Mouse (Mus musculus): ENCODE data around the gene Mylpf. TPM values are rescaled to one million over a fixed set of nuclear protein-coding genes. Genes with fewer than 3 reads are reported as not detected.
A peak's percentile ranks its signal among the peaks of the same experiment; 100 is the strongest.

Mylpf gene
- polyA plus RNA-seq, 1 experiment from 2014 or later: 19.7 TPM

GRCm38 (mm10) chr7:127231376-127231775, 22.7 kb downstream of the Mylpf start:
- H3K36me3 ChIP-seq (replicated peaks; ENCODE audit: insufficient read depth, low read length): peaks cover 12% of the 10 kb centered on the region
- peak overlapping the region; percentile 99; the same call in 1 of the 2 replicates for H3K4me3 ChIP-seq (ENCODE audit: low read depth, low read length)
- peaks cover 21% of the 10 kb centered on the region for H3K4me1 ChIP-seq (ENCODE audit: insufficient read depth)
- no peak overlapping the region for H3K27ac ChIP-seq (ENCODE audit: low read depth)
- TF ChIP-seq CTCF (IDR thresholded peaks at IDR 0.05; ENCODE audit: low read depth) (no peak), EP300 (IDR thresholded peaks at IDR 0.05; ENCODE audit: low read depth) (no peak)
- ATAC-seq (no peak), DNase-seq (no peak)
- 56% methylated on average over 3 of the region's 3 CpGs for WGBS (ENCODE audit: insufficient replicate concordance)
- H3K9me3 ChIP-seq (ENCODE audit: low read length): no peaks in the 10 kb centered on the region
- no peaks in the 10 kb centered on the region for H3K27me3 ChIP-seq (ENCODE audit: insufficient read depth, low read length)
- H3K4me2 ChIP-seq (ENCODE audit: low read depth, low read length): peak overlapping the region; percentile 94
- H3K9ac ChIP-seq (replicated peaks): no peak overlapping the region

- DNase-seq (no peak), ATAC-seq (no peak)
- WGBS (ENCODE audit: insufficient replicate concordance): 6% methylated on average over 20 of the region's 20 CpGs
- Histone ChIP-seq H3K27me3 (ENCODE audit: insufficient read depth, low read length) (no peaks in the 10 kb centered on the region), H3K36me3 (replicated peaks; ENCODE audit: insufficient read depth, low read length) (peaks cover 18% of the 10 kb centered on the region), H3K4me2 (ENCODE audit: low read depth, low read length) (peak overlapping the region; percentile 94), H3K9ac (replicated peaks) (peak overlapping the region; percentile 93), H3K27ac (ENCODE audit: low read depth) (peak overlapping the region; percentile 95), H3K4me3 (ENCODE audit: low read depth, low read length) (peak overlapping the region; percentile 99), H3K4me1 (ENCODE audit: insufficient read depth) (peaks cover 21% of the 10 kb centered on the region), H3K9me3 (ENCODE audit: low read length) (no peaks in the 10 kb centered on the region)
- TF ChIP-seq EP300 (IDR thresholded peaks at IDR 0.05; ENCODE audit: low read depth): no peak
- no peak for TF ChIP-seq CTCF (IDR thresholded peaks at IDR 0.05; ENCODE audit: low read depth)
These were observed 23.3 kb downstream of the Mylpf start for GRCm38 (mm10) chr7:127231826-127232621.

DNA sequence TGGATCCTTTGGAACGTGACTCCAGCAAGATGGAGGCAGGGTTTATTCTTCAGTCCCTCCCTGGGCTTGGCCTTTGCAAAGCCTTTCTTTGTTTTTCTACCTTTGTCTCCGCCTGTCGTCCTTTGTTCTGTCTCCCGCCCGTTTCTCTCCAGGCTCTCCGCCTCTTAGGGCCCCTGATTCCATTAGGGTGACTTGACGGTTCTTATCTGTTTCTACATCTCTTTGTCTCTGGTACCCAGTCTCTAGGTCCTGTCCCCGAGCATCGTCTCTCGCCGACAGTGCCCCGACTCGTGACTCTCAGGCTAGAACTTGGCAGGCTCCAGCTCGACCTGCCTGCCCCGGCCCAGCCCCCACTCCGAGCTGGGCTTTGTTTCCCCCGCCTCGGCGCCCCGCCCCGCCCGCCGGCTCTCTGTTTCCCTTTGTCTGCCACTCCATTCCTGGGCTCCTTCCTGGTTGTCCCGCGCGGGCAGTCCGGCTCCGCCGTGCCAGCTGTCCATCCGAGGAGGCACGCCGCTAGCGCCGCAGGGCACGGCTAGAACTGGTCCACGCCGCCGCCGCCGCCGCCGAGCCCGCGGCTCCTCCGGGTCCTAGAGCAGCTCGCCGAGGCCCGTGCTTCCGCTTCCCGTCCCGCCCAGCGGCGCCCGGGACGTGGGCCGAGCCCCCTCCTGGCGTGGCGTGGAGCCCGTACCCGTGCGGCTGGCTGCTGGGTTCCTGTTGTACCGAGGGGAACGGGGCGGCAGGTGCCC, 24.1 kb downstream of the Mylpf start, which contains the start of the genes Zfp553 and Sept1:
Gene Zfp553, plus strand, starts transcription at position 440 of the 746 bp plus-strand sequence.
Gene Sept1, minus strand, starts transcription at position 509 of the 746 bp plus-strand sequence.
- peak within 1 kb of the TSS; percentile 95 for H3K27ac ChIP-seq (ENCODE audit: low read depth)
- peak within 1 kb of the TSS; percentile 99 for H3K4me3 ChIP-seq (ENCODE audit: low read depth, low read length)
- H3K4me1 ChIP-seq (ENCODE audit: insufficient read depth): peaks cover 17% of the 10 kb centered on the region
- peak within 1 kb of the TSS; percentile 94 for H3K4me2 ChIP-seq (ENCODE audit: low read depth, low read length)
- 2% methylated on average over 59 of the region's 64 CpGs for WGBS (ENCODE audit: insufficient replicate concordance)
- ATAC-seq (peak; percentile 90), DNase-seq (peak; percentile 90)
- peak within 1 kb of the TSS; percentile 93 for H3K9ac ChIP-seq (replicated peaks)
- H3K36me3 ChIP-seq (replicated peaks; ENCODE audit: insufficient read depth, low read length): peaks cover 18% of the 10 kb centered on the region
- no peaks in the 10 kb centered on the region for H3K27me3 ChIP-seq (ENCODE audit: insufficient read depth, low read length)
- TF ChIP-seq EP300 (IDR thresholded peaks at IDR 0.05; ENCODE audit: low read depth) (no peak), CTCF (IDR thresholded peaks at IDR 0.05; ENCODE audit: low read depth) (no peak)
- no peaks in the 10 kb centered on the region for H3K9me3 ChIP-seq (ENCODE audit: low read length)

- Histone ChIP-seq H3K9me3 (ENCODE audit: low read length) (no peaks in the 10 kb centered on the region), H3K9ac (replicated peaks) (peak overlapping the region; percentile 93), H3K36me3 (replicated peaks; ENCODE audit: insufficient read depth, low read length) (peaks cover 18% of the 10 kb centered on the region), H3K27me3 (ENCODE audit: insufficient read depth, low read length) (no peaks in the 10 kb centered on the region), H3K4me2 (ENCODE audit: low read depth, low read length) (peak overlapping the region; percentile 94), H3K4me3 (ENCODE audit: low read depth, low read length) (peak overlapping the region; percentile 99), H3K27ac (ENCODE audit: low read depth) (peak overlapping the region; percentile 95), H3K4me1 (ENCODE audit: insufficient read depth) (peaks cover 16% of the 10 kb centered on the region)
- TF ChIP-seq EP300 (IDR thresholded peaks at IDR 0.05; ENCODE audit: low read depth): no peak
- 0 out of 2 replicates have a peak, but pooled peaks have one; percentile 9 for TF ChIP-seq CTCF (IDR thresholded peaks at IDR 0.05; ENCODE audit: low read depth)
- WGBS (ENCODE audit: insufficient replicate concordance): under 1% methylated on average over 27 of the region's 27 CpGs
- DNase-seq (no peak), ATAC-seq (peak; percentile 35)
These were observed 24.7 kb downstream of the Mylpf start for GRCm38 (mm10) chr7:127233368-127233749.

DNA sequence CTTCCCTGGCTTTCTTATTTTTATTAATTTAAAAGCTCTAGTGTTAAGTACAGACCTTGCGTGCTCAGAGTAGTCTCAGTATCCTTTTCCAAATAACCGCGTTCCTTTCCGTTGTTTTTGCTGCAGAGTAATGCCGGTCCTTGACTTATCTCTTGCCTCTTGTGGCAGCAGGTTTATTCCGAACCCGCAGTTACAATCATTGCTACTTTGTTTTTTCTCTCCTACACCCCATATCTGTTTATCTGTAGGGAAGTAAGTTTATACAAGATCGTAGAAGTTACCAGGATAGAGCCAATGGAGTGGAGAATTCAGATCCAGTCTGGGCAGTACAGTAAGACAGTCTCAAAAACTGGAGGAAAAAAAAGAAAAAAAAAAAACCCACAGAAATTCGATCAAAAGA, 25.1 kb downstream of the Mylpf start:
- Histone ChIP-seq H3K4me3 (ENCODE audit: low read depth, low read length) (peak overlapping the region; percentile 99), H3K27ac (ENCODE audit: low read depth) (peak overlapping the region; percentile 95), H3K9me3 (ENCODE audit: low read length) (no peaks in the 10 kb centered on the region), H3K36me3 (replicated peaks; ENCODE audit: insufficient read depth, low read length) (peaks cover 18% of the 10 kb centered on the region), H3K27me3 (ENCODE audit: insufficient read depth, low read length) (no peaks in the 10 kb centered on the region), H3K4me2 (ENCODE audit: low read depth, low read length) (peak overlapping the region; percentile 94), H3K4me1 (ENCODE audit: insufficient read depth) (peaks cover 16% of the 10 kb centered on the region), H3K9ac (replicated peaks) (peak overlapping the region; percentile 93)
- DNase-seq (no peak), ATAC-seq (no peak)
- WGBS (ENCODE audit: insufficient replicate concordance): 2% methylated on average over 9 of the region's 9 CpGs
- no peak for TF ChIP-seq EP300 (IDR thresholded peaks at IDR 0.05; ENCODE audit: low read depth)
- TF ChIP-seq CTCF (IDR thresholded peaks at IDR 0.05; ENCODE audit: low read depth): no peak

GRCm38 (mm10) chr7:127234777-127235176, 26.1 kb downstream of the Mylpf start:
- Histone ChIP-seq H3K4me2 (ENCODE audit: low read depth, low read length) (no peak overlapping the region), H3K27me3 (ENCODE audit: insufficient read depth, low read length) (no peaks in the 10 kb centered on the region), H3K4me1 (ENCODE audit: insufficient read depth) (peaks cover 16% of the 10 kb centered on the region), H3K4me3 (ENCODE audit: low read depth, low read length) (no peak overlapping the region), H3K36me3 (replicated peaks; ENCODE audit: insufficient read depth, low read length) (peaks cover 18% of the 10 kb centered on the region), H3K27ac (ENCODE audit: low read depth) (no peak overlapping the region), H3K9ac (replicated peaks) (no peak overlapping the region), H3K9me3 (ENCODE audit: low read length) (no peaks in the 10 kb centered on the region)
- DNase-seq (no peak), ATAC-seq (no peak)
- TF ChIP-seq EP300 (IDR thresholded peaks at IDR 0.05; ENCODE audit: low read depth) (no peak), CTCF (IDR thresholded peaks at IDR 0.05; ENCODE audit: low read depth) (no peak)
- WGBS (ENCODE audit: insufficient replicate concordance): 95% methylated on average over 2 of the region's 2 CpGs
